Mouse (Mus musculus) inflammation-experienced regulatory T-cells, adult 6 months (primary cell): Measurements from ENCODE around the gene Ifi35. TPM values are rescaled to one million over a fixed set of nuclear protein-coding genes. Genes with fewer than 3 reads are reported as not detected.
"Not testable (repeated sequence)": the region's sequence is repeated elsewhere in the genome, so short reads cannot be mapped to it uniquely, and the experiment has no call there.

ENCODE experiments used
- ATAC-seq: one replicate; pipeline ENCODE4 v1.8.0; 2017
- polyA plus RNA-seq, 3 experiments: library from polyadenylated mRNA; unstranded; fragments of 100-300 nt; shearing (Covaris generic); gene quantifications; one replicate each; pipeline ENCODE4 v1.2.1; 2017

Ifi35 gene
- polyA plus RNA-seq, 3 experiments from 2014 or later, result 143 to 171 (median 153) TPM

DNA sequence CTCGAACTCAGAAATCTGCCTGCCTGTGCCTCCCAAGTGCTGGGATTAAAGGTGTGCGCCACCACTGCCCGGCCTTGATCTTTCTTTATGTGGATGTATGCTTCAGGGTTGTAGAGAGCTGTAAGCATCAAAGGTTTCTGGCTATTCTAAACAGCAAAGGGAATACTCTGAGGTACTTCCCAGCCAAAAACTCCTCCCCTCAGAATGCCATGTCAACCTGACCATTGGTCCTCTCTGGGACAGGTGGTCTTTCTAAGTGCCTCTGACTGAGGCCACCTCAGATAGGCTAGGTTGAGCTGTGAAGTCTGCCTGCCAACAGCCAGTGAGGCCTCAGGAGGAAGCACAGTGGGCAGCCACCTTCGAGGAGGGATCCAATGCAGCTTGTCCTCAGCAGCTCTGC lies 692 bp downstream of the Ifi35 start:
- peak; percentile 12 for ATAC-seq

DNA sequence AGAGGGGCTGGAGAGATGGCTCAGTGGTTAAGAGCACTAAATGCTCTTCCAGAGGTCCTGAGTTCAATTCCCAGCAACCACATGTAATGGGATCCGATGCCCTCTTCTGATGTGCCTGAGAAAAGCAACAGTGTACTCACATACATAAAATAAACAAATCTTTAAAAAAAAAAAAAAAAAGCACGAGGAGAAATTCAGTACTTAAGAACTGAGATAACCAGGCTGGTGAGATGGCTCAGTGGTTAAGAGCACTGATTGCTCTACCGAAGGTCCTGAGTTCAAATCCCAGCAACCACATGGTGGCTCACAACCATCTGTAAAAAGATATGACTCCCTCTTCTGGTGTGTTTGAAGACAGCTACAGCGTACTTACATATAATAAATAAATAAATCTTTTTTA lies 1.4 kb downstream of the Ifi35 start:
- ATAC-seq, result not testable (repeated sequence)

DNA sequence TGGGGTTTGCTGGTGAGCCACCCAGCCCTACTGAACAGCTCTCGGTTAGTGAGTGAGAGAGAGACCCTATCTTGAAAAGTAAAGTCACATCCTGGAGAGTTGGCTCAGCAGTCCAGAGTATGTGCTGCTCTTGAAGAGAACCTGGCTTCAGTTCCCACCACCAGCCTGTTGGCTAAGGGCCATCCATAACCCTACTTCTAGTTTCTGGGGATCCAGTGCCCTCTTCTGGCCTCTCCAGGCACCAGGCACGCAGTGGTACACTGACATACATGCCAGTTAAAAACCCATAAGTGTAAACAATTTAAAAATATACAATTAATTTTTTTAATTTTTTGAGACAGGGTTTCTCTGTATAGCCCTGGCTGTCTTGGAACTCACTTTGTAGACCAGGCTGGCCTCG lies 2.2 kb downstream of the Ifi35 start:
- no peak for ATAC-seq

DNA sequence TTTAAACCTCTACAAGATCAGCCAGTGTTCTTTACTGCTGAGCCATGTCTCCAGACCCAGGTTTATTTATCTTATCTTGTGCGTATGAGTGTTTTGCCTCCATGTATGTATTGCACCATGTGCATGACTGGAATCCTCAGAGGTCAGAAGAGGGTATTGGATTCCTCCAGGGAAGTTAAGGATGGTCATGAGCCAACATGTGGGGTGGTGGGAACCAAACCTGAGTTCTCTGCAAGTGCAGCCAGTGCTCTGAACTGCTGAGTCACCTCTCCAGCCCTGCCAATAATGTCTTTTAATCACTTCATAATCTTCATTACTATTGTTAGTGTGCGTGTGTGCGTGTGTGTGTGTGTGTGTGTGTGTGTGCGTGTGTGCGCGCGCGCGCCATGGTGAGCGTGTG lies 3.3 kb downstream of the Ifi35 start:
- no peak for ATAC-seq

DNA sequence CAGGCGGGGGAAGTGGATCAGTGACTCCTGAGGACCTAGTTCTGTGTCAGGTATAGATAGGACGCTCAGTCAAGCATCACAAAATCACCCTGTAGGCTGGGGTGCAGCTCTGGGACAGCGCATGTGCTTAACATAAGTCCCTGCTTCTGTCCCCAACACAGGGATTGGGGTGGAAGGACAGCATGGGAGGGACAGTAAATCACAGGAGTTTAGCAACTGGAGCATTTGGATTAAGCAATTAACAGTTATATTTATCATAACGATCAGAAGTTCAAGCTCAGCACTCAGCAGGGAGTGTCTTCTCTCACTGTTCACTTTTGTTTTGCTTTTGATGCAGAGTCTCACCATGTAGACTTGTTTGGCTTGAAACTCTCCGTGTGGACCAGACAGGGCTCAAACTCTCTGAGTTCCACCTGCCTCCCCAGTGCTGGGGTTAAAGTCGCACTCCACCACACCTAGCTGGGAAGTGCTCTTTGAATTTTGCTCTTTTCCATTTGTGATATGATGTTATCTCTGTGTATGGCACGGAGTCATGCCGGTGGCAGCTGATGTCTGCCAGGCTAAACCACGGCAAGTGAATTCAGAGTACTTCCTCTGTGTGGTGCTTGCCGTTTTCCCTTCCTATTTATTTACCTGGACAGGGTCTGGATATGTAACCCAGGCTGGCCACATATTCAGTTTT lies 4.0 kb downstream of the Ifi35 start:
- ATAC-seq, result no peak

DNA sequence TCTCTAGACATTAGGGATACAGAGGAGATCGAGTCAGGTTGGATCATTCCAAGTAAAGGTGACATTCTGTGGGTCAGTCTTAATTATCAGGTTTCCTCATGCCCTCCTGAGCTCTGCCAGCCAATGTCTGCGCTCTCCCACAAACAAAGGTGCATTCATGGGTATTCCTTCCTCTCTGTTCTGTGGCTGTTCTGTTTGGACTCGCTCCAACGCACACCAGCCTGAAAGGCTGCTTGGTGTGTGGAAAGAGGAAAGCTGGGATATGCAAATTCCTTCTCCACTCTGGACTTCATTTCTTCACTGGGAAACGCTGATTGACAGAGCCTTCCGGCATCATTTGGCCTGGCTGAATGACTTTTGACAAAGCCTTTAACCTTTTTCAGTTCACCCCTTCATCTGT lies 6.5 kb downstream of the Ifi35 start:
- no peak for ATAC-seq

DNA sequence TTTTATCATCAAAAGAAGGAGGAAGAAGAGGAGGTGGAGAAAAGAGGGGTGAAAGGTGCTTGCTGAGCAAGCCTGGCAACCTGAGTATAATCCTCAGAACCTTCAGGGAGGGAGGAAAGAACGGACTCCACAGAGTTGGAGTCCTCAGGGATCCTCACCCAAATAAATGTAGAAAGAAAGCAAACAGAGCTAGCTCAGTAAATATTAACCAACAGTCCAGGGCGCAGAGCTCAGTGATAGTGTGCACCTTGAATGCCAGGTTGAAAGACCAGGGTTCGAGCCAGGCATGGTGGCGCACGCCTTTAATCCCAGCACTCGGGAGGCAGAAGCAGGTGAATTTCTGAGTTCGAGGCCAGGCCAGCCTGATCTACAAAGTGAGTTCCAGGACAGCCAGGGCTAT lies 7.4 kb downstream of the Ifi35 start:
- no peak for ATAC-seq

DNA sequence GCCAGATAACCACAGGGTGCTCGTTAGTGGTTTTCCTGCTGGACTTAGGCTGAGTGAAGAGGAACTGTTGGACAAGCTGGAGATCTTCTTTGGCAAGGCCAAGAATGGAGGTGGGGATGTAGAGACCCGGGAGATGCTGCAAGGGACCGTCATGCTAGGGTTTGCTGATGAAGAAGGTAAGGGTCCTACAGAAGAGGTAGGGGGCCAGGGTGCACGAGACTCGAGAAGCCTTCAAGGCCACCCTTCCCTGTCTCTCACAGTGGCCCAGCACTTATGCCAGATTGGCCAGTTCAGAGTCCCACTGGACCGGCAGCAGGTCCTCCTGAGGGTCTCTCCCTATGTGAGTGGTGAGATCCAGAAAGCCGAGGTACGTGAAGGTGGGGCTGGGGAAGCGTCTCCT lies 9.4 kb downstream of the Ifi35 start:
- no peak for ATAC-seq

DNA sequence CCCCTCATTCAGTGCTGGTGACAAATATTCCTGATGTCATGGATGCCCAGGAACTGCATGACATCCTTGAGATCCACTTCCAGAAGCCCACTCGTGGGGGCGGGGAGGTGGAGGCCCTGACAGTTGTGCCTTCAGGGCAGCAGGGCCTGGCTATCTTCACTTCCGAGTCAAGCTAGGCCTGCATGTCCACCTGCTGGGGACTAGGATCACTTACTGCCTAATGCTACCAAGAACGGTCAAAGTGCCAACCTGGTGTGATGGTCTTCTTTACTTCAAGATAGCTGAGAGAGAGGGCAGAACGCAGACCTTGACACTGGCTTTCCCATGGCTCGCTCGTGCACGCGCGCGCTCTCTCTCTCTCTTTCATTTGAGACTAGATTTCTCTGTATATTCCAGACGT lies 10.0 kb downstream of the Ifi35 start:
- no peak for ATAC-seq

DNA sequence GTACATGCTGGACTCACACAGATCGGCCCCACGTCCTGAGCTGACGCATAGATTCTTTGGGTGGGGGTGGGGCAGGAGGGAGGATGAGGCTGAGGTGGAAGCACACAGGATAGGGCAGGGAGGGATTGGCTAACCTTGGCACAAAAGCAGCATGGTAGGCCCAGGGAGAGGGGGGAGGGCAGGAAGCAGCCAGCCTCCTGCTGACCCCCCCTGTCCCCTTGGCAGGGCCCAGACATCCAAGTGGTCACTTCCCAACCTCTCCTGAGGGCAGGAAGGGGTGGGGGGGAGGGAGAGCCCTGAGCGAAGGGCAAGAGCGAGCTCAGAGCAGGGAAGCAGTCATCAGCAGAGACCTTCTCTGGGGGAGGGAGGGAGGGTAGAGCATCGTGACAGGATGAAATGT lies 11.5 kb downstream of the Ifi35 start:
- ATAC-seq, result no peak

DNA sequence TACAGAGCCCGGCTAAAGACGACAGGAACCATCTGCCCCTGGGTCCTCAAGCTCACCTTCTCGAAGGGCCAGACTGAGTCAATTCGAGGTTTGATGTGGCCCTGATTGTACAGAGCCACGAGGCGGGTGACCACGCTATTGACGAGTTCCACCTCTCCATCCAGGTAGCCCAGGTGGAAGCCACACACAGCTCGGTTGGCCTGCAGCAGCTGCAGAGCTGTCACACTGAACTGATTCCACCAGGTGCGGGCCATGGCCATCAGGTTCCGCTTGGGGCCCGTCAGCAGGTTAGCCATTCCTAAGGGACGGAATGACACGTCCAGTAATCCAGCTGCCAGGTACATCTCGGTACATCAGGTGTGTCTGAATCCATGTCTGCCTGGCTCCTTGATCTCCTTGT lies 12.1 kb downstream of the Ifi35 start:
- ATAC-seq, result no peak

DNA sequence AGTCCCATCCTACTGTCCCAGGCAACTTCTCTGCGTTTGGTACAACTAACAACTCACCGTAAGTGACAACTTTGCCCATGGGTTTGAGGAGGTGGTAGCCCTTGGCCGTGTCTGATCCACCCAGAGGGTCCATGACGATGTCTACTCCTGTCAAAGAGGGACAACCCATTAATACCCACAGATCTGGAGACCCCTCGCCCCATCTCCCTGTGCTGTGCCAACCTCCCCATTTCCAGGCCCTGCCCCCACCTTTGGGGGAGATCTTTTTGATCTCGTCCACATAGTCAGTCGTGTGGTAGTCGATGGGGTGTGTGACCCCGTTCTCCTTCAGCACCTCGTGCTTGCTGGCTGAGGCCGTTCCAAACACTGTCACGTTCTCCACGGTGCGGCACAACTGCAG lies 13.9 kb downstream of the Ifi35 start:
- ATAC-seq, result no peak

DNA sequence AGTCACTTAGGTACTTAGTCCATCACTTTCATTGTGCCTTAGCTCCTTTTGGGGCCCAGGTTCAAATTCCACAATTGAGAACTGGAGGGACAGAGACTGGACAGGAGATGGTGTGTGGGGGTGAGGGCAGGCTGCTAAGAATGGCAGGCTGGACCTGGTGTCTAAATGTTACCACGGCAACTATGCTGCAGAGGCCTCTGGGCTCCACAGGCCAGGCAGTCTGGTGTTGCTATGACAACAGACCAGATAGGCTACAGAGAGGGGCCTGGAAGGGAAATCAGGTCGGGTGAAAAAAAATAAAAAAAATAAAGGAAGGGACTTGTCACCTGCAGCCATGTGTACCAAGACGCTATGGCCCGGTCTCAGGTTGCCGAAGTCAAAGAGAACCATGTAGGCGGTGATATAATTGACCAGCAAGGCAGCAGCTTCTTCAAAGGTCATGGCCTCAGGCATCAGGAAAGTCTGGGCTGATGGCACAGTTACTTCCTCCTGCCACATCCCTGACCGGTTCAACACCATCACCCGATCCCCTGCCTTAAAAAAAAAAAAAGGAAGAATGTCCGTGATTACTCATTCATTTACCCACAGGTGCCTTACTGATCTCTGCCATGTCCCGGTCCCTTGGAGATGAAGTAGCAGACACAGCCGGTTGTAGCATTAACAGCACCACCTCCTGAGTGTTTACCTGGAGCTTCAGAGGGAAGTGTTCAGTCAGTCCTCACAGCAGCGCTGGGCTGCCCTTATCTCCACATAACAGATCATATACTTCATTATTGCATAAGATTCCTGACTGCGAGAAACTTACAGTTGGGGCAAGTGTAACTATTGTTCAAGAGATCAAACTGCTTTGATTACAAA lies 14.6 kb downstream of the Ifi35 start:
- ATAC-seq, result no peak

DNA sequence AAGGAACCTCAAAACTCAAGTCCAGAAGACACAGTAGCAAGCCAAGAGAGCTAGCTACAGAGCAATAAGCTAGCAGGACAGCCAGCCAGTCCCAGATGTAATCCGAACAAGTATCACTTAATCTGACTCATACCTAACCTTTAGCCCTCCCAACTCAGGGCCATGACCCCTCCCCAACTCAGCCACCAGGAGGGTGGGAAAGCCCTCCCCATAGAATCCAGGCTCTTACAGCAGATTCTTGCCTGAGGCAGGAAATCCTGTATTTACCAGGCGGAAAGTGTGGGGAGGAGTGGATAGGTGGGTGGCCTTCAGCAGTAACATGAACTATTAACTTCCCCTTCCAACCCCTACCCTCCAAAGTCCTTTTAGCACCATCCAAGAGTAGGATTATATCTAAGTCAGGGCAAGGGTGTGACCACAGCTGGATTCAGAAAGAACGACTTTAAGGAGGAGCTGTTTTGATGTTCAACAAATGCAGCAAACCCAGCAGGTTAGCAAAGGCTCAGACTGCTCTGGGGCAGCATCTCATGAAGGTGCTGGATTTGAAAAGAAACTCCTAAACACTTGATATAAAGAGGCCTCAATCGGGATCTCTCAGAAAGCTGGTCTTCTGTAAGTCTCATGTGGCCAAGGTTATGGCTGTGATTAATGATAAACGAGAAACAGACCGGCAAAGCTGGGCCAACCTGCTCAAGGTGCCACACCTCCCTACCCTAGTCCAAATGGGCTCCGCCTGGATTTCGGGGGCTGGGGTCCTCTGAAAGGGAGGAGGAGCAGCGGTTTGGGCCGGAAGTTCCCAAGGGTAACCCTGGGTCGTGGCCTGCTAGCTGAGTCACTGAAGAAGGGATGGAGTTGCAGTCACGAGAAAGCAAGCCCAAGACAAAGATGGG lies 16.2 kb downstream of the Ifi35 start, which contains the start of gene Rnd2:
TSS of gene Rnd2 (plus strand) at position 789 of the 890 bp plus-strand sequence.
- no peak for ATAC-seq

DNA sequence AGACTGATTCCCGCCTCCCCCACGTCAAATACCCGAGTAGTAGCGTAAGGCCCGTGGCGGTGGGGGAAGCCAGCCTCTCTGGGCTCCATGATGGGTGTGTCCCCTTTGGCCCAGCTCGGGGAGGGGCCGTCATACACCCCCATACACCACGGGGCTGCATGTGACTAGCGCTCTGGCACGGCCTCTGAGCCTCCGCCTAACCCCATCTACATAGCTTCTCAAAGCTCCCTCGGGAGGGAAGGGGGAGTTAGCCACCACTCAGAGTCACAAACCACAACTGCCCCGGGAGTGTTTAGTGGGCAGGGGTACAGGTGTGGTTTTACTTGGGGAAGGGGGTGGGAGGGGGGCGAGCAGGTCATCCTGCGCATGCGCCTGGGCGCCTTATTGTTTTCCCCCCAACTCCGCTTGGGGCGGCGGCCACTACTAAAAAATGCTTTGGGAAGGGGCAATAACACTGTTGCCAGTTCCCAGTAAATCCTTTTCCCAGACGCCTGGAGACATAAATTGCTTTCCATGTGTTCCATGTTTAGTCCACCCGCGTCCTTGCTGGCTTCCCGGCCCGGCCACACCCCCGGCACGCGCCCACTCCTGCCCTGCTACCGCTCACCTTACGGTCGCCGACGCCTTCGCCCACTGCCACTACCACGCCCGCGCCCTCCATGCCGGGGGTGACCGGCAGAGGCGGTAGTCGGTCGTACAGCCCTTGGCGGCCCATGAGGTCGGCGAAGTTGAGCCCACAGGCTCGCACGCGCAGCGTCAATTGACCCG lies 17.1 kb downstream of the Ifi35 start:
- peak; percentile 19 for ATAC-seq

DNA sequence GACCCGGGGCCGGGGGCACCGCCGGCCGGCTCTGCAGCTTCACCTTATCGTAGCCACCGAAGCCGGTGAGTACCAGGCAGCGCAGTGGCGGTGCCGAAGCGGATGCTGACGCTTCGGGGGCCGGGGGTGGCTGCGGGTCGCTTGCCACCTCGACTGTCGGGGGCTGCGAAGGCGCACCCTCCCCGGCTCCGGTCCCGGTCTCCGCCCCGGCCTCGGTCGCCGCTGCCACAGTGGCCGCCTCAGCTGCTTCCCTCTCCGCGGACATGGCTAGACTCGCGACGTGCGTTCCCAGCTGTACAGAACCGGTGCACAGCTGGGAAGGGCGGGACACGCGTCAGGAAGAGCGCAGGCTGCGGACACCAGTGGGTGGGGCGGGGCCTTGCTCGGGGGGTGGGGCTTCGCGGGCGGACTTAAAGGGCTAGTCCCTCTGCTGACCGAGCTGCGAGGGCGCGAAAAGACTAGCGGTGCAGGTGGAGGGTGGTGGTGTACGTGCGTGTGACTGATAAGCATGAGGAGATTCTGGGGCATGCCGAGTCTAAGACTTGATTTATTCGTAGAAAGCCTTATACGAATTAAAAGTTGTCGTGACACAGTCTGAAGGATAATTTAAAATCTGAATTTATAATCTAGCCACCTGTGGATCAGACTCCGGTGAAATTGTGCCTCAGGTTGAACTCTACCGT lies 17.8 kb downstream of the Ifi35 start, which contains the start of gene Vat1:
TSS of gene Vat1 (minus strand) at position 362 of the 683 bp plus-strand sequence.
- ATAC-seq, result peak; percentile 34

DNA sequence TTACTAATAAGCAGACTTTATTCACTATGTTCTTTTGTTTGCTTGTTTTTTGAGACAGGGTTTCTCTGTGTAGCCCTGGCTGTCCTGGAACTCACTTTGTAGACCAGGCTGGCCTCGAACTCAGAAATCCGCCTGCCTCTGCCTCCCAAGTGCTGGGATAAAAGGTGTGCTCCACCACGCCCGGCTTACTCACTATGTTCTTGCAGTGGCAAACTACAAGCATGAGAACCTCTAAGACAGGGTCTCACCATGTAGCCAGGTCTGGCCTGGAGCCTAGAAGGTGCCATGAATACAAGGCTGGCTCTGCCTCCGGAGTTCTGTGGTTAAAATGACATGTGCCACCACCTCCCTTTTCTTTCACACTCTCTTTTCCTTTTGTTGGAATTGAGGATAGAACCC lies 18.3 kb downstream of the Ifi35 start:
- ATAC-seq, result not testable (repeated sequence)

DNA sequence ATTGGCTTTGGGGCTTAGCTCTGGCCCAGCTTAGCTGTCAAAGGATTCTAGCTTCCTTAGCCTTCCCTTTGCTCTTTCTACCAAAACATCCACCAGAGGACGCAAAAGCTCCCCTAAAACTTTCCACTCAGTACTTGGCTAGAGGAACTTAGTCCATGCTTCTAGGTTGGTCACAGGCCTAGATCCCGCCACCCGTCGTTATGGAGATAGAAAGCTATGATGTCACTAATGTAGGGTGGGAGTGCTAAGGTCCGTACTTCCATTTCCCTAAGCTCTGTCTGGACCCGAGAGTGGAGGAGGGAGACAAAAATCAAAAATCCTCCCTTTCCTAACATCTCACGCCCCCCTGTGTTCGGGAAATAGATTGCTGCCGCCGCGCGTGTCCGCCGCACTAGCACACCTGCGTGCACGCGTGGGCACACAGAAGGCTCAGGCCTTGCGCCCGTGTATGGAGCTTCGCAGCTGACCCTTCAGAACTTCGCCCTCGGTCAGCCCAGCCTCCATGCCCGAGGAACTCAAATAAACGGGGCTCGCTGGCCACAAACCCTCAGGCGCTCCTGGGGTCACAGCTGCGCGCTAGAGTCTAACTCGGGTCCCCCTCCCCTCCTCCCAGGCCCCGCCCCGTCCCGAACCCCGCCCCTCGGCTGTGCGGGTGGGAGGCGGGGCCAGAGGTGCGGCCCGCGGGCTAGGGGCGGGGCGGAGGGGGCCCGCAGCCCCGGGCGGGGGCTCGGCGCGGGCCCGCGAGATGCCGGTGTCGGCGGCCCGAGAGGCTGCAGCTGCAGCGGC lies 19.5 kb downstream of the Ifi35 start:
- peak; percentile 37 for ATAC-seq

DNA sequence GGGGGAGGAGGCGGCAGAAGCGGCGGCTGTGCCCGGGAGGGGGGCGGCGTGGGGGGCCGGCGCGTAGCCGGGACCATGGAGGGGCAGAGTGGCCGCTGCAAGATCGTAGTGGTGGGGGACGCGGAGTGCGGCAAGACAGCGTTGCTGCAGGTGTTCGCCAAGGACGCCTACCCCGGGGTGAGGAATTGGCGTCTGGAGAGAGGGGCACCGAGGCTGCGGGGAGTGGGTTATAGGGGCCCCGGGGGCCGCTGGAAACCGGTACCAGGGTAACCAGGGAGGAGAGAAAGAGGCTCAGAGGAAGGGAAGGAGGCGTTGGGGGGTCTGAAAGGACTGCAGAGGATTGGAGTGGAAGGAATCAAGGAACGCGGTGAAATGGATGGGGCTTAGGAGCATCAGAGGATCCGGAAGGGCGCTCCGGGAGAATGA lies 20.1 kb downstream of the Ifi35 start:
- no peak for ATAC-seq

DNA sequence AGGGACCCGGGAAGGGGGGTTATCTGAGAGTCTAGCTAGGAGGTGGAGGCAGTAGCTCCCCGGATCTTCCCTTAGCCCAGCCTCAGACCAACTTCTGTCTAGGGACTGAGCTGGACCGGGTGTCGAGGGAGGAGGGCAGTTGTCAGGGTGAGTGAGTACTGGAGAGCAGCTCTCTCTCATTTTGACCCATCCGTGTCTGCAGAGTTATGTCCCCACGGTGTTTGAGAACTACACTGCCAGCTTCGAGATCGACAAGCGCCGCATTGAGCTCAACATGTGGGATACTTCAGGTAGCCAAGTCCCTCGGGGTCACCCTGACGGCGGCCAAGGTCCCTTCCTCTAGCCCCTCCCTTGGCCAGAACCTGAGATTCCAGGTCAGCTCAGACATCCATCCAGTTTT lies 20.5 kb downstream of the Ifi35 start:
- ATAC-seq, result no peak

DNA sequence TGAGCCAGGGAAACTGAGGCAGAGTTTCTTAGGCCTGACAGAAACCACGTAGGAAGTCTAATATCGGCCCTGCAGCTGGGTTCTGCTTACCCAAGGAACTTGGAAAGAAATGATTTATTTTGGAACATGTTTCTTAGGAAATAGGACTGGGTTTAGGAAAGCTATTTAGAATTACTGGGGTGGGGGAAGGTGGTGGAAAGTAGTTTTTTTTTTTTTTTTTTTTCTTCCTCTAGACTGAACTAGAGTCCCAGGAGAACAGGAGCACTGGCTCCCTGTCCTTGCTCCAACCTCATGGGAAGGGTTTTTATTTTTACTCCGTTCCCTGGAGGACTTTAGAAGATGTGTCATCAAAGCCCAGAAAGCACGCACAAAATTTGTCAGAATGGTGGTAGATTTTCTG lies 20.9 kb downstream of the Ifi35 start:
- ATAC-seq, result no peak
